Mouse (Mus musculus) forebrain, embryonic 15.5 days (tissue): ENCODE results near the gene Asxl1. TPM values are rescaled to one million over a fixed set of nuclear protein-coding genes. Genes with fewer than 3 reads are reported as not detected.

Source experiments
- ATAC-seq: fragments of 200-750 bp; cut with Nextera tagmentation; replicated peaks from 2 replicates; pipeline ENCODE4 v1.8.0; 2017; ENCODE audit warnings: mild to moderate bottlenecking, moderate TSS enrichment, moderate library complexity
- H3K27ac ChIP-seq: fragments of 300-500 bp; sonication (generic); replicated peaks from 2 replicates; pipeline ENCODE4 v1.5.1; 2015; ENCODE audit warnings: mild to moderate bottlenecking, inconsistent platforms
- H3K27me3 ChIP-seq: fragments of 300-500 bp; sonication (generic); 2 replicates; pipeline ENCODE4 v1.6.1; 2015; ENCODE audit warnings: inconsistent platforms
- H3K36me3 ChIP-seq: fragments of 300-500 bp; sonication (generic); 2 replicates; pipeline ENCODE4 v1.6.1; 2015; ENCODE audit warnings: mild to moderate bottlenecking, inconsistent platforms
- H3K4me1 ChIP-seq: fragments of 300-500 bp; sonication (generic); 2 replicates; pipeline ENCODE4 v1.6.1; 2015; ENCODE audit warnings: inconsistent platforms
- H3K4me2 ChIP-seq: fragments of 300-500 bp; sonication (generic); replicated peaks from 2 replicates; pipeline ENCODE4 v1.6.1; 2015; ENCODE audit warnings: mild to moderate bottlenecking, inconsistent platforms
- H3K4me3 ChIP-seq: fragments of 300-500 bp; sonication (generic); 2 replicates; pipeline ENCODE4 v1.5.1; 2015; ENCODE audit warnings: mild to moderate bottlenecking, inconsistent platforms
- H3K9ac ChIP-seq: fragments of 300-500 bp; sonication (generic); replicated peaks from 2 replicates; pipeline ENCODE4 v1.6.1; 2015; ENCODE audit warnings: mild to moderate bottlenecking, inconsistent platforms
- H3K9me3 ChIP-seq: fragments of 300-500 bp; sonication (generic); 2 replicates; pipeline ENCODE4 v1.6.1; 2016; ENCODE audit warnings: inconsistent platforms
- WGBS: fragments of 180-500 bp; shearing (Covaris S2); methylation state at CpG from one replicate; pipeline ENCODE4 v1.1.7; 2015; ENCODE audit warnings: mixed read lengths; 5-methylcytosine and 5-hydroxymethylcytosine counted together
- polyA plus RNA-seq: library from polyadenylated mRNA; unstranded; fragments of >200 nt; fragmentation: Nextera tagmentation; extraction: Ambion mirVana; gene quantifications from 2 replicates; pipeline ENCODE4 v1.2.1, GENCODE M21; 2015

Gene Asxl1
- polyA plus RNA-seq, 1 experiment from 2014 or later, result 13.1 TPM

DNA sequence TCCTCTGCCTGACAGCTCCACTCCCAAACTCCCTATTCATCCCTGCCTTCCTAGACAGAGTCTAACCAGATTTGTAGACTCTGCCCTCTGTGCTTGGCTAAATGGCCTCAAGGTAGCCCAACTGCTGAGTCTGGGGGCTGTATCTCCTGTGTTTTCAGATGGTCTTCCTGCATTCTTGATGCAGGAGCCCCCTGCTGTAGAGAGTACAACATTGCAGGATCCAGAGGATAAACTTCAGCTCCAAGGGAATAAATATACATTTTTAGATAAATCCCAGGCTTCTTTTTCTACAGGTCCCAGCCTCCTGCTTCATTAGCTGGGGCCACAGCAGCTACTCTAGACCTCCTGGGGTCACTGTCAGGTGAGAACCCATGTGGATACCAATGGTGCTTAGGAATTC lies 75.6 kb downstream of the Asxl1 start:
- H3K27me3 ChIP-seq, result no peaks in the 10 kb centered on the region
- H3K9me3 ChIP-seq, result no peaks in the 10 kb centered on the region
- no peak overlapping the region for H3K4me3 ChIP-seq
- no peak for ATAC-seq
- no peak overlapping the region for H3K27ac ChIP-seq
- no peak overlapping the region for H3K4me2 ChIP-seq
- H3K4me1 ChIP-seq, result peaks cover 43% of the 10 kb centered on the region
- no peak overlapping the region for H3K9ac ChIP-seq
- peaks cover 43% of the 10 kb centered on the region for H3K36me3 ChIP-seq

DNA sequence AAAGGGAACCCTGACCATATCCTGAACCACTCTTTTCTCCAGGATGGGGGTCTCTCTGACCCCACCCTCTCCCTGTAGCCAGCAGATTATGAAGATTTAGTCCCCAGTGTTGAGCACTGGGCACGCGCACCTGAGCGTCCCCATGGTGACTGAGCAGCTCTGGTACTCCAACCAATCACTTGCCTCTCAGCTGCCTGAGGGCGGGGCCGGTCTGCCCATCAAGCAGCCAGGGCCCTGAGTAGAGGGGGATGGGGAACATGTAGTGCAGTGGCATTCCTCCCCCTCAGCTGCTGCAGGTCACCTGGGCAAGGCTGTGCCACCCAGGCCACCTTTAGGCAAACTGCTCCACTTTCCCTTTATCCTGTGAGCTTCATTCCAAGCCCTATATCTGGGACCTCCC lies 76.4 kb downstream of the Asxl1 start:
- Histone ChIP-seq H3K4me2 (no peak overlapping the region), H3K36me3 (peaks cover 35% of the 10 kb centered on the region), H3K9me3 (no peaks in the 10 kb centered on the region), H3K9ac (no peak overlapping the region), H3K27me3 (no peaks in the 10 kb centered on the region), H3K4me3 (no peak overlapping the region), H3K27ac (no peak overlapping the region), H3K4me1 (peaks cover 48% of the 10 kb centered on the region)
- whole genome bisulfite sequencing, result 10% methylated on average over 5 of the region's 5 CpGs
- ATAC-seq, result peak; percentile 62

GRCm38 (mm10) chr2:153423113-153423512 lies 77.5 kb downstream of the Asxl1 start:
- H3K27ac ChIP-seq, result no peak overlapping the region
- no peaks in the 10 kb centered on the region for H3K27me3 ChIP-seq
- no peak overlapping the region for H3K4me2 ChIP-seq
- no peak overlapping the region for H3K4me3 ChIP-seq
- ATAC-seq, result no peak
- H3K9ac ChIP-seq, result no peak overlapping the region
- peaks cover 25% of the 10 kb centered on the region for H3K36me3 ChIP-seq
- WGBS, result 63% methylated on average over 3 of the region's 3 CpGs
- H3K9me3 ChIP-seq, result no peaks in the 10 kb centered on the region
- peaks cover 52% of the 10 kb centered on the region for H3K4me1 ChIP-seq

GRCm38 (mm10) chr2:153424557-153424956 lies 78.9 kb downstream of the Asxl1 start:
- H3K27ac ChIP-seq, result no peak overlapping the region
- H3K4me2 ChIP-seq, result no peak overlapping the region
- no peak overlapping the region for H3K9ac ChIP-seq
- no peaks in the 10 kb centered on the region for H3K27me3 ChIP-seq
- no peak for ATAC-seq
- H3K36me3 ChIP-seq, result peaks cover 14% of the 10 kb centered on the region
- no peak overlapping the region for H3K4me3 ChIP-seq
- no peaks in the 10 kb centered on the region for H3K9me3 ChIP-seq
- H3K4me1 ChIP-seq, result peaks cover 43% of the 10 kb centered on the region
- 82% methylated on average over 8 of the region's 8 CpGs for WGBS

GRCm38 (mm10) chr2:153425124-153425844 lies 79.7 kb downstream of the Asxl1 start:
- no peak; the same call in 1 of the 2 replicates for ATAC-seq
- Histone ChIP-seq H3K4me2 (no peak overlapping the region), H3K9ac (no peak overlapping the region), H3K9me3 (no peaks in the 10 kb centered on the region), H3K27me3 (no peaks in the 10 kb centered on the region), H3K4me1 (peaks cover 43% of the 10 kb centered on the region), H3K4me3 (no peak overlapping the region), H3K27ac (peak overlapping the region; percentile 76), H3K36me3 (peaks cover 14% of the 10 kb centered on the region)
- WGBS, result 85% methylated on average over 4 of the region's 4 CpGs

DNA sequence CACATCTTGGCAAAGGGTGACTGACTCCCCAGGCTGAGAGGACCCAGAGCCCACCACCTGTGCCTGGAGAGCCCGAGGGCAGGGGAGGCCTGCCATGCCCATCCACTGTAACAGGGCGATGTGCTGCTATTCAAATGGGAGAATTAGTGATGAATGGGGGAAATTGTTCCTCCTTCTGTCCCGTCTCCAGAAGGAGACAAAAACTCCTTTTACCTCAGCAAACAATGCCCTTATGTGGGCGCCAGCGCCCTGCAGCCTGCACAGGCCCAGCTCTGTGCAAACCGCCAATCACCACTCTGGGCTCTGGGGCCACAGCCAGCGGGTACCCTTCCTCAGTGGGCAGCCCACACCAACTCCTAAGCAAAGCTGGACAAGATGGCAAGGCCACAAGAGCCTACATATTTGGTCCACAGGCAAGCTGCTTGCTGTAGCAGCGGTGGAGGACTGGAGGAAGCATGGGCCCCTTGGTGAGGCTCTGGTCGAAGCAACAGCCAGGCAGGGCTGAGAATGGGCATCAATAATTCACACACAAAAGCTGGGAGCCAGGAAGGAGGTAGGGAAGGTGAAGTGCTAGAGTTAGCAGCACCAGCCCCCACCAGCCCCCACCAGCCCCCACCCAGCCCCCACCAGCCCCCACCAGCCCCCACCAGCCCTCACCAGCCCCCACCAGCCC lies 80.5 kb downstream of the Asxl1 start:
- H3K4me3 ChIP-seq, result no peak overlapping the region
- H3K36me3 ChIP-seq, result peaks cover 20% of the 10 kb centered on the region
- peak overlapping the region; percentile 76 for H3K27ac ChIP-seq
- H3K9ac ChIP-seq, result peak overlapping the region; percentile 32; the same call in 1 of the 2 replicates
- 6% methylated on average over 9 of the region's 9 CpGs for WGBS
- H3K9me3 ChIP-seq, result no peaks in the 10 kb centered on the region
- H3K27me3 ChIP-seq, result no peaks in the 10 kb centered on the region
- peak; percentile 86 for ATAC-seq
- peaks cover 43% of the 10 kb centered on the region for H3K4me1 ChIP-seq
- no peak overlapping the region for H3K4me2 ChIP-seq

DNA sequence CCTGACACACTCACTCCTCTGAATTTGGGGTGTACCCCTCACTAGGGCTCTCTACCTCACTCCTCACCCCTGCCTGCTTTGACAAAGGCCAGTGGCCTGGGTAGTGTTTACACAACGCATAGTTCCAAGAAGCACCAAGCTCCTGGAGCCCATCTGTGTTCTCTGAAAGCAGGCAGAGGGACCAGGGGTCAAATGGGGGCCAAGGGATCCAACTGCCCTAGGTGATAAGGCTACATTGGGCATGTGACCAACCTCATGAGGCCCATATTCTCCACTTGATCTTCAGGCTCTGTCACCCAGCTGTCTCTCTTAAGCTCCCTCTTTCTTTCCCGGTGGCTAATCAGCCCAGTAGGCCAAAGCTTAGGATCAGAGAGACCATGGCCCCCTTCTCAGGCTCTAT lies 81.3 kb downstream of the Asxl1 start:
- 22% methylated on average over 2 of the region's 2 CpGs for WGBS
- H3K9me3 ChIP-seq, result no peaks in the 10 kb centered on the region
- H3K27ac ChIP-seq, result peak overlapping the region; percentile 64
- no peaks in the 10 kb centered on the region for H3K27me3 ChIP-seq
- peaks cover 27% of the 10 kb centered on the region for H3K36me3 ChIP-seq
- H3K4me3 ChIP-seq, result no peak overlapping the region
- H3K4me2 ChIP-seq, result no peak overlapping the region
- peaks cover 42% of the 10 kb centered on the region for H3K4me1 ChIP-seq
- no peak for ATAC-seq
- H3K9ac ChIP-seq, result no peak overlapping the region

DNA sequence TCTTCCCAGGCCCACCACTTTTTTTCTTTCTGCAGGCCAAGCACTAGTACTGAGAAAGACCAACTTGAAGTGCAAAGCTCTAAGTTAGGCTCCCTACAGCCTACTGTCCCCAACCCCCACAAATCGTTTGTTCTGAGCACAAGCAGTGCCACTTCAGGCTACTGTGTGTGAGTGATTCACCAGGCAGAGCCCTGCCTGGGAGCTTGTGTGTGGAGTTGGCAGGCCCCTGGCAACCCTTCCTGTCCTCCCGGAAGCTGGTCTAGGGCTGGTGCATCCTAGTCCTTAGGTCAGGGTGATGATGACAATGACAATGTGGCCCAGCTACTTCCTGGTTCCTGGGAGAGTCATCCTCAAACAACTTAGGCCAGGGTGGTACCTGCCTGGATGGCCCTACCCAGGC lies 82.9 kb downstream of the Asxl1 start:
- no peak overlapping the region for H3K27ac ChIP-seq
- H3K4me2 ChIP-seq, result no peak overlapping the region
- no peak for ATAC-seq
- H3K4me3 ChIP-seq, result no peak overlapping the region
- no peaks in the 10 kb centered on the region for H3K27me3 ChIP-seq
- no peak overlapping the region for H3K9ac ChIP-seq
- H3K9me3 ChIP-seq, result no peaks in the 10 kb centered on the region
- H3K36me3 ChIP-seq, result peaks cover 40% of the 10 kb centered on the region
- 72% methylated on average over 2 of the region's 2 CpGs for WGBS
- peaks cover 26% of the 10 kb centered on the region for H3K4me1 ChIP-seq

DNA sequence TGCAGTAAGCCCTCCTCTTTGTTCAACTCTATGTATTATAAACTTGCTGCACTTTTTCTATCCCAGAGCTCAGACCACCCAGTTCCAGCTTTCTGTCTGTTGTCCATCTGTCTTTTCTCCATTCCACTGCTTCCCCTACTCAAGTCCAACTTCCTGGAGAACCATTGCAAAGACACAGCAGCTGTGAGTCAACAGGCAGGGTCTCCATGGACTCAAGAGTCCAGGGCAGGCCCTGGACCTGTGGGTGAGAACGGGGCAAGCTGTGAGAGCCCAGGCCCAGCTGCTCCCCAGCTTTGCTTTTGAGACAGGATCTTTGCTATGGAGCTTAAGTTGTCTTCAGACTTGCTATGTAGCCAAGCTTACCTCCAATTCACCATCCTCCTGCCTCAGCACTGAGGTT lies 84.9 kb downstream of the Asxl1 start:
- no peak for ATAC-seq
- Histone ChIP-seq H3K9ac (no peak overlapping the region), H3K27ac (no peak overlapping the region), H3K36me3 (peaks cover 48% of the 10 kb centered on the region), H3K4me2 (no peak overlapping the region), H3K9me3 (no peaks in the 10 kb centered on the region), H3K4me3 (no peak overlapping the region), H3K27me3 (no peaks in the 10 kb centered on the region), H3K4me1 (peaks cover 36% of the 10 kb centered on the region)
- 96% methylated on average over 1 of the region's 1 CpGs for WGBS

DNA sequence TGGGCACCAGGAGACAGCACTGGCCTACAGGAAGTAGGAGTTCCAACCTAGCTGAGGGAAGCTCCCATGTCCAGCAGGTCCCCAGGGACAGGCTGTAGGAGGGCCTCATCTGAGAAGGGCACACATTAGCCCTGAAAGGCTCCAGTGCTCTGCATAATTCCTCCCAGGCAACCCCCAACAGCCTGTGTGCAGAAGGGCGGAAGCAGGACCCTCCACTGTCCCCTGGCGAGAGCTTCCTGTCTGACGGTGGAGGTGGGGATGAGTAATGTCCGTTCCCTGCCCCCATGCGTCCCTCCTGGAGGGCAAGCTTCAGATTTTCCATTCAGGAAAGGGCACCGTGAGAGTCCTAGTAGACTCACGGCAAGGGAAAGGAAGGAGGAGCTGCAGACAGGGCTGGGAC lies 86.9 kb downstream of the Asxl1 start:
- no peak for ATAC-seq
- H3K9ac ChIP-seq, result no peak overlapping the region
- no peak overlapping the region for H3K4me3 ChIP-seq
- peaks cover 54% of the 10 kb centered on the region for H3K36me3 ChIP-seq
- no peaks in the 10 kb centered on the region for H3K9me3 ChIP-seq
- H3K4me1 ChIP-seq, result peaks cover 39% of the 10 kb centered on the region
- 65% methylated on average over 7 of the region's 7 CpGs for WGBS
- no peak overlapping the region for H3K4me2 ChIP-seq
- no peaks in the 10 kb centered on the region for H3K27me3 ChIP-seq
- no peak overlapping the region for H3K27ac ChIP-seq

- H3K4me2 ChIP-seq, result no peak overlapping the region
- no peak overlapping the region for H3K4me3 ChIP-seq
- no peaks in the 10 kb centered on the region for H3K27me3 ChIP-seq
- peaks cover 52% of the 10 kb centered on the region for H3K4me1 ChIP-seq
- no peak for ATAC-seq
- H3K9me3 ChIP-seq, result no peaks in the 10 kb centered on the region
- WGBS, result 44% methylated on average over 3 of the region's 3 CpGs
- peaks cover 51% of the 10 kb centered on the region for H3K36me3 ChIP-seq
- no peak overlapping the region for H3K27ac ChIP-seq
- no peak overlapping the region for H3K9ac ChIP-seq
These were observed 88.2 kb downstream of the Asxl1 start for GRCm38 (mm10) chr2:153433859-153434258.

GRCm38 (mm10) chr2:153434880-153435831 lies 89.5 kb downstream of the Asxl1 start:
- ATAC-seq, result no peak
- Histone ChIP-seq H3K4me3 (no peak overlapping the region), H3K36me3 (peaks cover 44% of the 10 kb centered on the region), H3K27me3 (no peaks in the 10 kb centered on the region), H3K27ac (no peak overlapping the region), H3K9me3 (no peaks in the 10 kb centered on the region), H3K4me1 (peaks cover 59% of the 10 kb centered on the region), H3K9ac (no peak overlapping the region), H3K4me2 (no peak overlapping the region)
- 16% methylated on average over 9 of the region's 9 CpGs for WGBS
